Mouse (Mus musculus) MEL (cell line): ENCODE measurements around the gene Dock11. TPM values are rescaled to one million over a fixed set of nuclear protein-coding genes. Genes with fewer than 3 reads are reported as not detected.

ENCODE experiments used
- DNase-seq: peaks from one replicate; pipeline ENCODE4 v3.0.0; 2011; ENCODE audit warnings: low read depth, low spot score
- H3K27ac ChIP-seq: 2 replicates; pipeline ENCODE4 v1.5.1; 2012; ENCODE audit warnings: low read depth, mild to moderate bottlenecking, control low read depth, low read length, moderate library complexity; ENCODE audit not compliant: control insufficient read depth
- H3K27me3 ChIP-seq, 2 experiments: fragments of 150-350 bp in 1 of 2; sonication (generic) in 1 of 2; 2 replicates each; pipeline ENCODE4 v1.6.1; 2012; ENCODE audit warnings: low read length in 2 of 2, mild to moderate bottlenecking in 2 of 2, improper control_type of control experiment in 1 of 2, moderate library complexity in 1 of 2; ENCODE audit not compliant: insufficient read depth in 2 of 2, control insufficient read depth in 1 of 2
- H3K36me3 ChIP-seq, 2 experiments: 2 replicates each; pipeline ENCODE4 v1.6.1; 2012 to 2014; ENCODE audit warnings: low read length in 2 of 2, improper control_type of control experiment in 1 of 2, inconsistent platforms in 1 of 2, mild to moderate bottlenecking in 1 of 2; ENCODE audit not compliant: insufficient read depth in 2 of 2, control insufficient read depth in 1 of 2
- H3K4me1 ChIP-seq, 2 experiments: fragments of 150-350 bp in 1 of 2; sonication (generic) in 1 of 2; 2 replicates each; pipeline ENCODE4 v1.6.1; 2012; ENCODE audit warnings: low read length in 2 of 2, improper control_type of control experiment in 1 of 2, mild to moderate bottlenecking in 1 of 2; ENCODE audit not compliant: insufficient read depth in 2 of 2, control insufficient read depth in 1 of 2
- H3K4me3 ChIP-seq, 2 experiments: fragments of 150-350 bp in 1 of 2; sonication (generic) in 1 of 2; 2 replicates each; pipeline ENCODE4 v1.5.1; 2012; ENCODE audit warnings: low read depth in 2 of 2, low read length in 2 of 2, mild to moderate bottlenecking in 2 of 2, moderate library complexity in 2 of 2, control low read depth in 1 of 2, improper control_type of control experiment in 1 of 2; ENCODE audit not compliant: control insufficient read depth in 1 of 2, insufficient read depth in 1 of 2
- H3K79me2 ChIP-seq: 2 replicates; pipeline ENCODE4 v1.6.1; 2012; ENCODE audit warnings: mild to moderate bottlenecking, low read length, moderate library complexity; ENCODE audit not compliant: control insufficient read depth, poor library complexity, insufficient read depth
- H3K9ac ChIP-seq: 2 replicates; pipeline ENCODE4 v1.6.1; 2012; ENCODE audit warnings: low read depth, mild to moderate bottlenecking, control low read depth, low read length, moderate library complexity; ENCODE audit not compliant: control insufficient read depth, poor library complexity, severe bottlenecking
- H3K9me3 ChIP-seq: fragments of 150-350 bp; sonication (generic); replicated peaks from 2 replicates; pipeline ENCODE4 v1.6.1; 2012; ENCODE audit warnings: mild to moderate bottlenecking, low read length, improper control_type of control experiment, moderate library complexity; ENCODE audit not compliant: insufficient read depth
- BHLHE40 ChIP-seq: IDR thresholded peaks from 2 replicates; pipeline ENCODE4 v1.6.1; 2012; ENCODE audit warnings: low read depth, mild to moderate bottlenecking, inconsistent platforms, low read length, improper control_type of control experiment, borderline replicate concordance
- E2F4 ChIP-seq: IDR thresholded peaks from 2 replicates; pipeline ENCODE4 v1.6.1; 2011; ENCODE audit warnings: low read depth, low read length, improper control_type of control experiment, borderline replicate concordance
- EP300 ChIP-seq, 2 experiments: IDR thresholded peaks; 2 replicates each; pipeline ENCODE4 v1.6.1; 2011; ENCODE audit warnings: improper control_type of control experiment in 2 of 2, low read length in 2 of 2, low read depth in 1 of 2, mild to moderate bottlenecking in 1 of 2
- GATA1 ChIP-seq: IDR thresholded peaks from 2 replicates; pipeline ENCODE4 v1.6.1; 2011; ENCODE audit warnings: low read depth, low read length, improper control_type of control experiment
- HCFC1 ChIP-seq: IDR thresholded peaks from 2 replicates; pipeline ENCODE4 v1.6.1; 2012; ENCODE audit warnings: low read depth, mild to moderate bottlenecking, inconsistent platforms, low read length, improper control_type of control experiment, moderate library complexity
- JUND ChIP-seq: IDR thresholded peaks from 2 replicates; pipeline ENCODE4 v1.6.1; 2011; ENCODE audit warnings: low read depth, mild to moderate bottlenecking, improper control_type of control experiment, low read length
- MAZ ChIP-seq: IDR thresholded peaks from 2 replicates; pipeline ENCODE4 v1.6.1; 2012; ENCODE audit warnings: low read depth, mild to moderate bottlenecking, inconsistent platforms, low read length, improper control_type of control experiment
- MYB ChIP-seq: IDR thresholded peaks from 2 replicates; pipeline ENCODE4 v1.6.1; 2011; ENCODE audit warnings: mild to moderate bottlenecking, low read depth, low read length, improper control_type of control experiment
- MYC ChIP-seq: IDR thresholded peaks from 2 replicates; pipeline ENCODE4 v1.6.1; 2011; ENCODE audit warnings: low read depth, mild to moderate bottlenecking, low read length, improper control_type of control experiment, moderate library complexity
- POLR2A ChIP-seq, 2 experiments: IDR thresholded peaks; 2 replicates each; pipeline ENCODE4 v1.6.1; 2011 to 2012; ENCODE audit warnings: low read length in 2 of 2, mild to moderate bottlenecking in 2 of 2, control low read depth in 1 of 2, improper control_type of control experiment in 1 of 2, low read depth in 1 of 2, moderate library complexity in 1 of 2; ENCODE audit not compliant: control insufficient read depth in 1 of 2, insufficient read depth in 1 of 2, poor library complexity in 1 of 2
- POLR2AphosphoS2 ChIP-seq: IDR thresholded peaks from 2 replicates; pipeline ENCODE4 v1.6.1; 2011; ENCODE audit warnings: low read length, improper control_type of control experiment
- POLR2AphosphoS5 ChIP-seq: IDR thresholded peaks from 2 replicates; pipeline ENCODE4 v1.6.1; 2012; ENCODE audit warnings: low read depth, borderline replicate concordance, mild to moderate bottlenecking, inconsistent platforms, low read length, moderate library complexity, mixed read lengths
- RCOR1 ChIP-seq: IDR thresholded peaks from 2 replicates; pipeline ENCODE4 v1.6.1; 2012; ENCODE audit warnings: low read depth, mild to moderate bottlenecking, inconsistent platforms, low read length, improper control_type of control experiment
- TAL1 ChIP-seq: IDR thresholded peaks from 2 replicates; pipeline ENCODE4 v1.6.1; 2012; ENCODE audit warnings: mild to moderate bottlenecking, inconsistent platforms, low read length, moderate library complexity, mixed read lengths
- TBP ChIP-seq: IDR thresholded peaks from 2 replicates; pipeline ENCODE4 v1.8.0; 2011; ENCODE audit warnings: low read depth, low read length, improper control_type of control experiment
- TCF12 ChIP-seq: IDR thresholded peaks from 2 replicates; pipeline ENCODE4 v1.6.1; 2014; ENCODE audit warnings: low read depth, mild to moderate bottlenecking, inconsistent platforms, low read length, improper control_type of control experiment, moderate library complexity
- ZC3H11A ChIP-seq: IDR thresholded peaks from 2 replicates; pipeline ENCODE4 v1.6.1; 2012; ENCODE audit warnings: low read depth, mild to moderate bottlenecking, inconsistent platforms, low read length, improper control_type of control experiment
- ZMIZ1 ChIP-seq: IDR thresholded peaks from 2 replicates; pipeline ENCODE4 v1.6.1; 2012; ENCODE audit warnings: low read depth, mild to moderate bottlenecking, inconsistent platforms, low read length, improper control_type of control experiment, moderate library complexity
- ZNF384 ChIP-seq: IDR thresholded peaks from 2 replicates; pipeline ENCODE4 v1.6.1; 2012; ENCODE audit warnings: low read depth, mild to moderate bottlenecking, inconsistent platforms, low read length, improper control_type of control experiment
- polyA plus RNA-seq, 2 experiments: library from polyadenylated mRNA; stranded (reverse) in 1 of 2; unstranded in 1 of 2; fragments of >175 nt in 1 of 2; fragments of >200 nt in 1 of 2; gene quantifications; 2 replicates each; pipeline versions ENCODE4 v1.2.1 to v1.2.4; 2012; ENCODE audit warnings: low replicate concordance in 2 of 2, low read depth in 1 of 2; ENCODE audit not compliant: insufficient read length in 2 of 2, insufficient read depth in 1 of 2, missing spikeins in 1 of 2
- total RNA-seq: library from RNA; depleted of rRNA; stranded (reverse); fragments of 300-350 nt; gene quantifications from 2 replicates; pipeline ENCODE4 v1.2.3, GENCODE M21; 2012

Gene Dock11
- total and polyA plus RNA-seq, 3 experiments: 8.8 to 9.1 TPM; not detected in 1

GRCm38 (mm10) chrX:35951945-35952344 lies 63.3 kb downstream of the Dock11 start:
- H3K9me3 ChIP-seq: no peaks in the 10 kb centered on the region
- H3K4me1 ChIP-seq: peaks cover 2 to 12% of the 10 kb centered on the region in 2 experiments; a peak in 2 of 4 replicates
- H3K9ac ChIP-seq: peak overlapping the region; percentile 39; the same call in 1 of the 2 replicates
- H3K4me3 ChIP-seq: peak overlapping the region in 1 of 2 experiments; percentile 16; a peak in 1 of 4 replicates
- H3K27me3 ChIP-seq: no peaks in the 10 kb centered on the region
- peak; percentile 65 for DNase-seq
- H3K79me2 ChIP-seq: no peaks in the 10 kb centered on the region
- H3K27ac ChIP-seq: peak overlapping the region; percentile 87
- H3K36me3 ChIP-seq: peaks cover 0 to 24% of the 10 kb centered on the region in 2 experiments; a peak in 2 of 4 replicates
- TF ChIP-seq TBP (peak; percentile 56; the same call in 1 of the 2 replicates), TAL1 (no peak), GATA1 (peak; percentile 20; the same call in 1 of the 2 replicates)

GRCm38 (mm10) chrX:35952521-35953095 lies 64.0 kb downstream of the Dock11 start:
- Histone ChIP-seq H3K9ac (no peak overlapping the region; the same call in 1 of the 2 replicates), H3K4me1 (peaks cover 2 to 12% of the 10 kb centered on the region in 2 experiments; a peak in 2 of 4 replicates)
- TF ChIP-seq E2F4 (no peak), JUND (peak; percentile 71; the same call in 1 of the 2 replicates), POLR2AphosphoS5 (no peak), MYC (no peak), POLR2AphosphoS2 (no peak), POLR2A (IDR thresholded peaks at IDR 0.05; ENCODE audit: control insufficient read depth in 1 of 2, insufficient read depth in 1 of 2, low read depth in 1 of 2, low read length in 2 of 2, poor library complexity in 1 of 2) (no peak), BHLHE40 (no peak), ZMIZ1 (no peak), EP300 (IDR thresholded peaks at IDR 0.05; ENCODE audit: low read depth in 1 of 2, low read length in 2 of 2) (peak; percentile 68 to 71; a peak in 3 of 4 replicates), GATA1 (peak; percentile 41), ZNF384 (peak; percentile 94), MAZ (no peak), RCOR1 (0 out of 2 replicates have a peak, but pooled peaks have one; percentile 9), TCF12 (no peak), ZC3H11A (no peak), HCFC1 (no peak), MYB (no peak)
- TF ChIP-seq, all 39 proteins: peak for 5

More at GRCm38 (mm10) chrX:35952521-35953095, 64.0 kb downstream of the Dock11 start:
- peak overlapping the region in 1 of 2 experiments; percentile 16; a peak in 1 of 4 replicates for H3K4me3 ChIP-seq
- no peaks in the 10 kb centered on the region for H3K9me3 ChIP-seq
- peak overlapping the region; percentile 87 for H3K27ac ChIP-seq
- H3K79me2 ChIP-seq: no peaks in the 10 kb centered on the region
- peak; percentile 66 for DNase-seq
- H3K36me3 ChIP-seq: peaks cover 0 to 23% of the 10 kb centered on the region in 2 experiments; a peak in 2 of 4 replicates
- H3K27me3 ChIP-seq: no peaks in the 10 kb centered on the region
